Mouse (Mus musculus) thymus, postnatal 10 days (tissue): Measurements from ENCODE around the gene Selplg.

Experiments used
- DNase-seq, 2 experiments: peaks; one replicate each; pipeline ENCODE4 v3.0.0; 2021; ENCODE audit warnings: low spot score in 2 of 2

Selplg gene

GRCm38 (mm10) chr5:113771213-113772162, 61.0 kb downstream of the Selplg start:
- DNase-seq: peak; percentile 75

GRCm38 (mm10) chr5:113768806-113769205, 63.6 kb downstream of the Selplg start:
- DNase-seq: no peak
